Mouse (Mus musculus) limb, embryonic 12.5 days (tissue): Measurements from ENCODE around the gene Ankmy2. TPM values are rescaled to one million over a fixed set of nuclear protein-coding genes. Genes with fewer than 3 reads are reported as not detected.
A peak's percentile ranks its signal among the peaks of the same experiment; 100 is the strongest.
"Not testable (repeated sequence)": the region's sequence is repeated elsewhere in the genome, so short reads cannot be mapped to it uniquely, and the experiment has no call there.

Source experiments
- ATAC-seq: fragments of 200-750 bp; cut with Nextera tagmentation; 2 replicates; pipeline ENCODE4 v1.8.0; 2017; ENCODE audit warnings: low read depth, moderate TSS enrichment; ENCODE audit not compliant: insufficient number of reproducible peaks, insufficient read depth, low FRiP score, low TSS enrichment
- H3K27ac ChIP-seq: fragments of 300-500 bp; sonication (generic); 2 replicates; pipeline ENCODE4 v1.5.1; 2016; ENCODE audit warnings: mild to moderate bottlenecking, moderate library complexity
- H3K27me3 ChIP-seq: fragments of 300-500 bp; sonication (generic); 2 replicates; pipeline ENCODE4 v1.6.1; 2016; ENCODE audit warnings: mild to moderate bottlenecking, moderate library complexity
- H3K36me3 ChIP-seq: fragments of 300-500 bp; sonication (generic); 2 replicates; pipeline ENCODE4 v1.6.1; 2016; ENCODE audit warnings: mild to moderate bottlenecking, moderate library complexity
- H3K4me1 ChIP-seq: fragments of 300-500 bp; sonication (generic); replicated peaks from 2 replicates; pipeline ENCODE4 v1.6.1; 2016
- H3K4me2 ChIP-seq: fragments of 300-500 bp; sonication (generic); 2 replicates; pipeline ENCODE4 v1.6.1; 2016; ENCODE audit warnings: mild to moderate bottlenecking, moderate library complexity
- H3K4me3 ChIP-seq: fragments of 300-500 bp; sonication (generic); replicated peaks from 2 replicates; pipeline ENCODE4 v1.5.1; 2016; ENCODE audit warnings: mild to moderate bottlenecking
- H3K9ac ChIP-seq: fragments of 300-500 bp; sonication (generic); replicated peaks from 2 replicates; pipeline ENCODE4 v1.6.1; 2016; ENCODE audit warnings: mild to moderate bottlenecking, moderate library complexity
- H3K9me3 ChIP-seq: fragments of 300-500 bp; sonication (generic); 2 replicates; pipeline ENCODE4 v1.6.1; 2016; ENCODE audit warnings: mild to moderate bottlenecking, moderate library complexity
- WGBS: fragments of 180-500 bp; shearing (Covaris S2); methylation state at CpG from one replicate; pipeline ENCODE4 v1.1.7; 2016; 5-methylcytosine and 5-hydroxymethylcytosine counted together
- polyA plus RNA-seq: library from polyadenylated mRNA; unstranded; fragments of >200 nt; fragmentation: Nextera tagmentation; extraction: Ambion mirVana; gene quantifications from 2 replicates; pipeline ENCODE4 v1.2.1, GENCODE M21; 2016

Ankmy2 gene
- polyA plus RNA-seq, 1 experiment from 2014 or later: 29.2 TPM

- Histone ChIP-seq H3K4me3 (peak within 1 kb of the TSS; percentile 88), H3K9ac (peak within 1 kb of the TSS; percentile 79), H3K27me3 (no peaks in the 10 kb centered on the region), H3K36me3 (peaks cover 8% of the 10 kb centered on the region; the same call in 1 of the 2 replicates), H3K27ac (peak within 1 kb of the TSS; percentile 90), H3K4me1 (peaks cover 27% of the 10 kb centered on the region), H3K4me2 (peak within 1 kb of the TSS; percentile 80), H3K9me3 (no peaks in the 10 kb centered on the region)
- peak; percentile 21; the same call in 1 of the 2 replicates for ATAC-seq
- WGBS: 3% methylated on average over 26 of the region's 26 CpGs
Measured at GRCm38 (mm10) chr12:36157638-36158308, 859 bp downstream of the Ankmy2 start, which contains the start of gene Bzw2. Gene Bzw2, minus strand, starts transcription at chr12:36158080.

- H3K4me2 ChIP-seq: no peak overlapping the region
- no peak overlapping the region for H3K9ac ChIP-seq
- ATAC-seq: no peak
- peaks cover 14% of the 10 kb centered on the region for H3K4me1 ChIP-seq
- no peak overlapping the region for H3K27ac ChIP-seq
- no peaks in the 10 kb centered on the region for H3K9me3 ChIP-seq
- H3K27me3 ChIP-seq: no peaks in the 10 kb centered on the region
- peaks cover 21% of the 10 kb centered on the region for H3K36me3 ChIP-seq
- H3K4me3 ChIP-seq: no peak overlapping the region
- 80% methylated on average over 7 of the region's 7 CpGs for WGBS
Measured at GRCm38 (mm10) chr12:36164126-36164791, 7.3 kb downstream of the Ankmy2 start.

GRCm38 (mm10) chr12:36165299-36165698 lies 8.4 kb downstream of the Ankmy2 start:
- Histone ChIP-seq H3K4me3 (no peak overlapping the region), H3K4me1 (peaks cover 14% of the 10 kb centered on the region), H3K27ac (no peak overlapping the region), H3K27me3 (no peaks in the 10 kb centered on the region), H3K9me3 (no peaks in the 10 kb centered on the region), H3K4me2 (no peak overlapping the region), H3K9ac (no peak overlapping the region), H3K36me3 (peaks cover 26% of the 10 kb centered on the region)
- 15% methylated on average over 1 of the region's 1 CpGs for WGBS
- no peak for ATAC-seq

- Histone ChIP-seq H3K4me3 (no peak overlapping the region), H3K36me3 (peaks cover 73% of the 10 kb centered on the region), H3K4me1 (no peaks in the 10 kb centered on the region), H3K9ac (no peak overlapping the region), H3K9me3 (no peaks in the 10 kb centered on the region), H3K27me3 (no peaks in the 10 kb centered on the region), H3K27ac (no peak overlapping the region), H3K4me2 (no peak overlapping the region)
- ATAC-seq: no peak
- WGBS: 90% methylated on average over 5 of the region's 5 CpGs
Measured at GRCm38 (mm10) chr12:36177227-36177626, 20.3 kb downstream of the Ankmy2 start.

- no peaks in the 10 kb centered on the region for H3K4me1 ChIP-seq
- H3K27ac ChIP-seq: no peak overlapping the region
- H3K9me3 ChIP-seq: no peaks in the 10 kb centered on the region
- no peak overlapping the region for H3K4me2 ChIP-seq
- H3K36me3 ChIP-seq: peaks cover 66% of the 10 kb centered on the region
- H3K9ac ChIP-seq: no peak overlapping the region
- no peak for ATAC-seq
- no peaks in the 10 kb centered on the region for H3K27me3 ChIP-seq
- H3K4me3 ChIP-seq: no peak overlapping the region
- WGBS: 82% methylated on average over 6 of the region's 6 CpGs
Measured at GRCm38 (mm10) chr12:36182570-36182969, 25.7 kb downstream of the Ankmy2 start.

GRCm38 (mm10) chr12:36187081-36187480 lies 30.2 kb downstream of the Ankmy2 start:
- no peak for ATAC-seq
- H3K9ac ChIP-seq: no peak overlapping the region
- 88% methylated on average over 6 of the region's 6 CpGs for WGBS

GRCm38 (mm10) chr12:36189610-36190009 lies 32.7 kb downstream of the Ankmy2 start:
- no peak for ATAC-seq
- Histone ChIP-seq H3K27ac (no peak overlapping the region), H3K4me2 (no peak overlapping the region), H3K4me3 (no peak overlapping the region), H3K36me3 (peaks cover 76% of the 10 kb centered on the region), H3K27me3 (no peaks in the 10 kb centered on the region), H3K9ac (no peak overlapping the region), H3K9me3 (no peaks in the 10 kb centered on the region), H3K4me1 (no peaks in the 10 kb centered on the region)
- WGBS: 96% methylated on average over 3 of the region's 3 CpGs

More at GRCm38 (mm10) chr12:36187081-36187480, 30.2 kb downstream of the Ankmy2 start:
- Histone ChIP-seq H3K9me3 (no peaks in the 10 kb centered on the region), H3K36me3 (peaks cover 80% of the 10 kb centered on the region), H3K4me3 (no peak overlapping the region), H3K4me1 (no peaks in the 10 kb centered on the region), H3K27ac (no peak overlapping the region), H3K27me3 (no peaks in the 10 kb centered on the region), H3K4me2 (no peak overlapping the region)

GRCm38 (mm10) chr12:36190343-36190742 lies 33.4 kb downstream of the Ankmy2 start:
- Histone ChIP-seq H3K4me3 (no peak overlapping the region), H3K4me1 (no peaks in the 10 kb centered on the region), H3K36me3 (peaks cover 83% of the 10 kb centered on the region), H3K9ac (no peak overlapping the region), H3K27ac (no peak overlapping the region), H3K27me3 (no peaks in the 10 kb centered on the region), H3K9me3 (no peaks in the 10 kb centered on the region), H3K4me2 (no peak overlapping the region)
- 78% methylated on average over 5 of the region's 5 CpGs for WGBS
- ATAC-seq: no peak

DNA sequence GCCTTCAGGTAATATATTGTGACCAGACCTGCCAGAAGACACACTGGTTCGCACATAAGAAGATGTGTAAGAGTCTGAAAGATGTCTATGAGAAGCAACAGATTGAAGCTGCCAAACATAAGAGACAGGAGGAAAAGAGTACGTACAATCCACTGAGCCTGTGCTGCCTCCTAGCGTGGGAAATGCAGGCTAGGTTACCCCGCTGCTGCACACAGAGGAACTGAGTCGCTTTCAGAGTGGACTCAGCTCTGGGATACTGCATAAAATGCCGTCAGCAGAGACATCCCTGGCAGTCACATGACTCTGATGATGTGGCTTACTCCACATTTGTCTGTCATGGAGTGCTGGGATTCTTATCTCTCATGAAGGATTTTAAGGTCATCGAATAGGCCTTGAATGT lies 38.1 kb downstream of the Ankmy2 start:
- H3K4me1 ChIP-seq: no peaks in the 10 kb centered on the region
- no peak overlapping the region for H3K4me3 ChIP-seq
- H3K9ac ChIP-seq: no peak overlapping the region
- H3K9me3 ChIP-seq: peaks cover 20% of the 10 kb centered on the region
- H3K27ac ChIP-seq: no peak overlapping the region
- 90% methylated on average over 7 of the region's 7 CpGs for WGBS
- peaks cover 77% of the 10 kb centered on the region for H3K36me3 ChIP-seq
- H3K4me2 ChIP-seq: no peak overlapping the region
- ATAC-seq: no peak
- no peaks in the 10 kb centered on the region for H3K27me3 ChIP-seq

- H3K27me3 ChIP-seq, H3K4me3 ChIP-seq, H3K9ac ChIP-seq, H3K4me2 ChIP-seq, H3K36me3 ChIP-seq, H3K4me1 ChIP-seq, H3K9me3 ChIP-seq, H3K27ac ChIP-seq, ATAC-seq: not testable (repeated sequence)
- 62% methylated on average over 5 of the region's 5 CpGs for WGBS
Measured at GRCm38 (mm10) chr12:36205579-36206119, 48.7 kb downstream of the Ankmy2 start.

- H3K4me1 ChIP-seq: peaks cover 7% of the 10 kb centered on the region
- no peak for ATAC-seq
- H3K27ac ChIP-seq: no peak overlapping the region
- WGBS: 60% methylated on average over 9 of the region's 9 CpGs
- H3K27me3 ChIP-seq: no peaks in the 10 kb centered on the region
- H3K9ac ChIP-seq: no peak overlapping the region
- no peaks in the 10 kb centered on the region for H3K36me3 ChIP-seq
- H3K4me2 ChIP-seq: peak overlapping the region; percentile 40; the same call in 1 of the 2 replicates
- H3K9me3 ChIP-seq: no peaks in the 10 kb centered on the region
- no peak overlapping the region for H3K4me3 ChIP-seq
Measured at GRCm38 (mm10) chr12:36207072-36207799, 50.3 kb downstream of the Ankmy2 start.
